Mouse (Mus musculus) embryo, embryonic 10.5 days (tissue): Measurements from ENCODE around the gene Sod3.

Experiments
- DNase-seq: peaks from one replicate; pipeline ENCODE4 v3.0.0-alpha.2; 2015; ENCODE audit warnings: low spot score

Sod3 gene

GRCm38 (mm10) chr5:52382837-52383236, 19.2 kb downstream of the Sod3 start:
- DNase-seq = no peak

- no peak for DNase-seq
Observed at GRCm38 (mm10) chr5:52383748-52384147, 20.2 kb downstream of the Sod3 start.

- no peak for DNase-seq
Observed at GRCm38 (mm10) chr5:52386016-52386415, 22.4 kb downstream of the Sod3 start.

- no peak for DNase-seq
Observed at GRCm38 (mm10) chr5:52388092-52388749, 24.6 kb downstream of the Sod3 start.

- no peak for DNase-seq
Observed at GRCm38 (mm10) chr5:52390381-52390780, 26.8 kb downstream of the Sod3 start.

- no peak for DNase-seq
Observed at GRCm38 (mm10) chr5:52391471-52391870, 27.9 kb downstream of the Sod3 start.

- no peak for DNase-seq
Observed at GRCm38 (mm10) chr5:52393756-52394155, 30.2 kb downstream of the Sod3 start.

GRCm38 (mm10) chr5:52404373-52404772, 40.8 kb downstream of the Sod3 start:
- DNase-seq = no peak

GRCm38 (mm10) chr5:52408668-52409315, 45.2 kb downstream of the Sod3 start:
- DNase-seq = no peak

- no peak for DNase-seq
Observed at GRCm38 (mm10) chr5:52410197-52410596, 46.6 kb downstream of the Sod3 start.

- peak; percentile 74 for DNase-seq
Observed at GRCm38 (mm10) chr5:52411567-52411966, 48.0 kb downstream of the Sod3 start.

GRCm38 (mm10) chr5:52415193-52415592, 51.6 kb downstream of the Sod3 start:
- DNase-seq = no peak

GRCm38 (mm10) chr5:52415917-52416316, 52.3 kb downstream of the Sod3 start:
- DNase-seq = no peak

- no peak for DNase-seq
Observed at GRCm38 (mm10) chr5:52416485-52416884, 52.9 kb downstream of the Sod3 start.
